Mouse (Mus musculus): Measurements from ENCODE around the gene Mrpl57. TPM values are rescaled to one million over a fixed set of nuclear protein-coding genes. Genes with fewer than 3 reads are reported as not detected.
"Not testable (repeated sequence)": the region's sequence is repeated elsewhere in the genome, so short reads cannot be mapped to it uniquely, and the experiment has no call there.

Gene Mrpl57
- total RNA-seq, 2 experiments from 2014 or later: 65.6 to 87.1 TPM

DNA sequence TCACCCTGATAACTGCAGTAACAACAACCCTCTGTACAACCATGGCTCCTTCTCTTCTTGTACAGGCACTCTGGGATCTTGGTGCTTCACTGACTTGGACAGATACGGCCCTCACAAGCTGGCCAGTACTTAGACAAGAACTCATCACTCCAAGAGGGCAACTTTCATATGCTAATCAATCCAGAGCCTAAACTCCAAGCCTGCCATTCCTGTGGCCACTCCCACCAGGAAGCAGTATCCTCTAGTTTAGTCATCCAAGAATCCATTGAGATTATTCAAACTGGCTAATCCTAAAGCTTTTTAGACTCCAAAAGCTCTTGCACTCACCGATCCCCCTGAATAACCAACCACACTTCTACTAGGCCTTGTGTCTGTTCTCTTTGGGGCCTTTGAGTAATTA, 26.9 kb downstream of the Mrpl57 start:
- intact Hi-C loops (cut with DNase I): no loop called here
- no peak for DNase-seq (ENCODE audit: low spot score in 2 of 2)

DNA sequence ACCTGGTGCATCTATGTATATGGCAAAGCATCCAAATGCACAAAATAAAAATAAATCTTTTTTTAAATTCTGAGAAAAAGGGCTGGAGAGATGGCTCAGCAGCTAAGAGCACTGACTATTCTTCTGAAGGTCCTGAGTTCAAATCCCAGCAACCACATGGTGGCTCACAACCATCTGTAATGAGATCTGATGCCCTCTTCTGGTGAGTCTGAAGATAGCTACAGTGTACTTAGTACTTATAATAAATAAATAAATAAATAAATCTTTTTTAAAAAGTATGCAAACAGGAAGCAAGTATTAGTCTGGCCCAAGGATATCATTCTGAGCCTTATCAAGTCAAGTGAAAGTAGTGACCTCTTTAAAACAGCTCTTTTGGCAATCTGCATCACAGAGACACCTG, 30.0 kb downstream of the Mrpl57 start:
- DNase-seq (ENCODE audit: low spot score in 2 of 2); intact Hi-C loops (cut with DNase I): not testable (repeated sequence)

DNA sequence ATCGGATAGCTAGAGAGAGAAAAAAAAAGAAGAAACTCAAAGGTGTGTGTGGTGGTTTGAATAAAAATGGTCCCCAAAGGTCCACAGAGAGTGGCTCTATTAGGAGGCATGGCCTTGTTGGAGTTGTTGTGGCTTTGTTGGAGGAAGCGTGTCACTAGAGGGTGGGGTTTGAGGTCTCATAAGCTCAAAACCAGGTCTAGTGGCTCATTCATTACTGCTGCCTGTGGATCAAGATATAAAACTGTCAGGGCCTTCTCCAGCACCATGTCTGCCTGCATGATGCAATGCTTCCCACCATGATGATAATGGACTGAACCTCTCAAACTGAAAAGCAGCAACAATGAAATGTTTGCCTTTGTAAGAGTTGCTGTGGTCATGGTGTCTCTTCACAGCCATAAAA, 32.6 kb downstream of the Mrpl57 start:
- no peak for DNase-seq (ENCODE audit: low spot score in 2 of 2)
- intact Hi-C loops (cut with DNase I): no loop called here

DNA sequence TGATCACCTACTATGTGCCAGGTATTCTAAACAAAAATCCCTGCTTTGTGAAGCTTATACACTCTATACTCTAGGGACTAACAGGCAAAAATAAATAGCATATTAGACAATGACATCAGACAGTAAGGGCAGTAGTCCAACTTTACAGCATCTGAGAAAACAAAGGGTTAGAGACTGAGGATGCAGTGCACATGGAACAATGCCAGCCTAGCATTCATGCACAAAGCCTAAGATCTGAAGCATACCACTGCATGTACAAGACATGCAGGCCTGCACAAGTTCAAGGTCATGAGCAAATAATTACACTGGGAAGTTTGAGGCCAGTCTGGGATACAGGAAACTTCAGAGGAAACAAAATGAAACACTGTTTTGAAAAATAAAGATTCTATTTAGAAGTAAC, 33.5 kb downstream of the Mrpl57 start:
- intact Hi-C loops (cut with DNase I): no loop called here
- DNase-seq (ENCODE audit: low spot score in 2 of 2): no peak

DNA sequence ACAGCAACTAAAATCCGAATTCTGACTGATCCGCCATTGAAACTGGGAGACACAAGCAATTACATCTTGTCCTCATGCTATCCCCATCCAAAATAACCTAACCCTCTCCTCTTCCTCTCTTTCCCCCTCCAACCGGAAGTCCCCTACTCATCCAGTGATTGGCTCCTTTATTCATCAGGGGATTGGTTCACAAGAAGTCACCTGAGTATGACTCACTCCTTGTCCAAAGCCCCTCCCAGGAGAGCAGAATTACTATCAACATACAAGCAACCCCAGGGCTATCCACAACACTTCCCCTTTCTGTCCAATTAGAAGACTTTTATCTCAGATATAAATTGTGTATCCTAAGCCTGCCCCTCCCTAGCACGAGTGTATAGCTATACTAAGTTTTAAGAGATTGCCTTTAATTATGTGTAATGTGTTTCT, 36.0 kb downstream of the Mrpl57 start:
- intact Hi-C loops (cut with DNase I): no loop called here
- DNase-seq (ENCODE audit: low spot score in 2 of 2): no peak

DNA sequence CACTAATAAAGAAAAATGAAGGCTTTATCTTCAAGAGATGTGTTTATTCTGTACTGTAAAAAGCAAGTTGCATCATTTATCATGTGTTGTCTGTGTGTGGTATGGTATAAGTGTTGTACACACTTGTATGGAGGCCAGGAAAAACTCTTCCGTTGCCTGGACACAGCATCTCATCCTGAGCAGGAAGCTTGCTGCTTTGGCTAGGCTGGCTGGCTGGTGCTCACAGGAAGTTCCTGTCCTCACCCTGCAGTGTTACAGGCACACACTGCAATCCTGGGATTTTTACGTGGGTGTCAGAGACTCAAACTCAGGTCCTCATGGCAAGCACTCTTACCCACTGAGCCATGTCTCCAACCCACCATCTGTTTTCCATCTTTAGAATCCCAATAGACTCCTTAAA, 37.1 kb downstream of the Mrpl57 start:
- DNase-seq (ENCODE audit: low spot score in 2 of 2): no peak
- intact Hi-C loops (cut with DNase I): no loop called here

DNA sequence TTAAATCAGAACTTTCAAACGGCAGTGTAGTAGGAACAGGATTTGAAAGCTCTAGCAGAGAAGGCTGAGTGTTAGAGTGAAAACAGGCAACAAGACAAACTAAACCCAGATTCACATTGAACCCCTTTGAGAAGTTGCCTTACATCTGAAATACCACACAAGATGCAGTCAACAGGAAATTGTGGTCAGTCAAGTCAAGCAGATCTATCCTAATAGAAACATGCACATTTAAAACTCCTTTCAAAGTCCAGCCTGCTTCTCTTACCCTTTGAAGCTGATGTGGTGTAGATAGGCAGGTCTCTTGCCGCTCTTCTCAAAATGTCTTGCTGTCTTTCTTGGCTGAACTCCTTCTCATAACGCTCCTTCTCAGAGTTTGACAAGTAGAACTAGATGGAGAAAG, 39.2 kb downstream of the Mrpl57 start:
- intact Hi-C loops (cut with DNase I): no loop called here
- DNase-seq (ENCODE audit: low spot score in 2 of 2): no peak

DNA sequence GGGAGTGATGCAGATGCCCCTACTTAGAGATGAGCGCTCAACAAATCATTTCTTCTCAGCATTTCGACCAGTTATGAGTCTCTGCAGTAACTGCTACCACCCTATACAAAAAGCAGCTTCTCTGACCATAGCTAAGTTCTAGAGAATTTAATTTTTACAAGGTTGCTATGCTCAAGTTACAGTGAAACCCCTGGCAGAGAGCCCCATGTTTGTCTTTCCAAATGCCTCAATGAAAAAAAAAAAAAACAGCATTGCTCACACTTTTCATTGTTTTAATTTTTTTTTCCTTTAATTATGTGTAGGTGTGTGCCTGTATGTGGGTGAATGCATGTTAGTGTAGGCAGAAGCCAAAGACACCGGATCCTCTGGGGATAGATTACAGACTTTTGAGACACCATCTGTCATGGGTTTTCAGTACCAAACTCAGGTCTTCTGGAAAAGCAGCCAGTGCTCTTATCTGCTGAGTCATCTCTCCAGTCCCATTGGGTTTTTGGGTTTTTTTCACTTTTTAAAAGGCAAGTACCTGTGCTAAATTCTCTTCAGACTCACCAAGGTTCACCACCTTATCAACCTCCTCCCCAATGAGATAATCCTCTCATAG, 40.7 kb downstream of the Mrpl57 start:
- no peak for DNase-seq (ENCODE audit: low spot score in 2 of 2)
- intact Hi-C loops (cut with DNase I): no loop called here

DNA sequence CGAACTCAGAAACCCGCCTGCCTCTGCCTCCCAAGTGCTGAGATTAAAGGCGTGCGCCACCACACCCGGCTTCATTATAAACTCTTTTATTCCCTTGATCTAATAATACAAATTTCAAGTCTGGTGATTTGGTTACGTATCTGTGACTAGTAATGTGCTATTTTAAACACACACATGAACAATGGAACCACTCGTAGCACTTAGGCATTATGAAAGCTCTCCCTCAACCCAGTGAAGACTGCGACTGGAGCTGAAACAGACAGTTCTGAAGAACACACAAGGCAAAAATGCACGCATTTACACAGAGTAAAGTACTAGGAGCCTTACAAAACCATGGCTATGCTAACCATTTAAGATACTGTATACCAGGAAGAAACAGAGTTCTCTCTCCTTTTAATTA, 51.9 kb downstream of the Mrpl57 start:
- intact Hi-C loops (cut with DNase I): no loop called here
- no peak for DNase-seq (ENCODE audit: low spot score in 2 of 2)

Small RNAs within 50 kb of the gene (microRNA-seq; reads per million reads assigned to microRNA genes)
- 1.3 to 3.2 reads per million in 2 experiments for gene Mir3077

Other genes with a start within 250 kb of the Mrpl57 start
- gene Xpo4, start 160.8 kb upstream of the Mrpl57 start, total RNA-seq (2021): 10 to 100 TPM; 12.8 to 13.0 TPM
- gene Gm49361, start 80.1 kb upstream of the Mrpl57 start, total RNA-seq (2021): under 1 TPM in 1 of 2 experiments, not detected in 1; 0.64 TPM
- 10 to 100 TPM; 11.3 to 13.5 TPM for gene Lats2, start 67.8 kb upstream of the Mrpl57 start, total RNA-seq (2021)
- 10 to 100 TPM; 46.2 to 59.6 TPM for gene Sap18, start 28.1 kb upstream of the Mrpl57 start, total RNA-seq (2021)
- gene Ska3, start within 50 bp of the Mrpl57 start, total RNA-seq (2021): 1 to 10 TPM in 1 of 2 experiments, under 1 TPM in 1; 0.97 to 2.2 TPM
- gene Zdhhc20, start 64.0 kb downstream of the Mrpl57 start, total RNA-seq (2021): 10 to 100 TPM; 26.1 to 30.4 TPM
- 10 to 100 TPM; 23.2 to 24.0 TPM for gene Micu2, start 173.0 kb downstream of the Mrpl57 start, total RNA-seq (2021)
- 10 to 100 TPM; 20.9 to 22.2 TPM for gene Fgf9, start 244.3 kb downstream of the Mrpl57 start, total RNA-seq (2021)

Measured in left cerebral cortex, postnatal 14 days (tissue).